Mouse (Mus musculus): ENCODE data around the gene Psmc6. TPM values are rescaled to one million over a fixed set of nuclear protein-coding genes. Genes with fewer than 3 reads are reported as not detected.

Gene Psmc6
- polyA plus RNA-seq (2015; fragmentation: Nextera tagmentation; extraction: Ambion mirVana): 153 and 164 TPM in 2 replicates

- peak within 1 kb of the TSS; percentile 89 for H3K27ac ChIP-seq
- no peaks in the 10 kb centered on the region for H3K9me3 ChIP-seq (replicated peaks)
- peak within 1 kb of the TSS; percentile 94 for H3K4me3 ChIP-seq (replicated peaks)
- peaks cover 9% of the 10 kb centered on the region for H3K4me1 ChIP-seq
- H3K36me3 ChIP-seq: peaks cover 34% of the 10 kb centered on the region
- under 1% methylated on average over 44 of the region's 44 CpGs for WGBS
- peak within 1 kb of the TSS; percentile 64 for H3K4me2 ChIP-seq
- ATAC-seq (replicated peaks; ENCODE audit: low FRiP score): peak; percentile 98
- peak within 1 kb of the TSS; percentile 96 for H3K9ac ChIP-seq
- H3K27me3 ChIP-seq: no peaks in the 10 kb centered on the region
Measured at GRCm38 (mm10) chr14:45329589-45330181, at the start of gene Psmc6. Psmc6 (plus strand) TSS chr14:45329788.

GRCm38 (mm10) chr14:45282066-45282465, 47.5 kb upstream of the Psmc6 start:
- H3K27ac ChIP-seq: no peak overlapping the region
- H3K9me3 ChIP-seq (replicated peaks): no peaks in the 10 kb centered on the region
- H3K36me3 ChIP-seq: peaks cover 9% of the 10 kb centered on the region
- H3K27me3 ChIP-seq: no peaks in the 10 kb centered on the region
- H3K9ac ChIP-seq: no peak overlapping the region
- H3K4me3 ChIP-seq (replicated peaks): no peak overlapping the region
- H3K4me1 ChIP-seq: no peaks in the 10 kb centered on the region
- WGBS: 81% methylated on average over 3 of the region's 3 CpGs
- H3K4me2 ChIP-seq: no peak overlapping the region
- ATAC-seq (replicated peaks; ENCODE audit: low FRiP score): no peak

GRCm38 (mm10) chr14:45291608-45292007, 38.0 kb upstream of the Psmc6 start:
- 82% methylated on average over 4 of the region's 4 CpGs for WGBS
- no peak overlapping the region for H3K27ac ChIP-seq
- no peak overlapping the region for H3K4me2 ChIP-seq
- no peaks in the 10 kb centered on the region for H3K4me1 ChIP-seq
- peaks cover 29% of the 10 kb centered on the region for H3K36me3 ChIP-seq
- no peak for ATAC-seq (replicated peaks; ENCODE audit: low FRiP score)
- H3K27me3 ChIP-seq: no peaks in the 10 kb centered on the region
- H3K9ac ChIP-seq: no peak overlapping the region
- no peaks in the 10 kb centered on the region for H3K9me3 ChIP-seq (replicated peaks)
- no peak overlapping the region for H3K4me3 ChIP-seq (replicated peaks)

- Histone ChIP-seq H3K9me3 (replicated peaks) (no peaks in the 10 kb centered on the region), H3K27me3 (no peaks in the 10 kb centered on the region), H3K4me2 (no peak overlapping the region), H3K9ac (no peak overlapping the region), H3K27ac (no peak overlapping the region), H3K36me3 (peaks cover 49% of the 10 kb centered on the region), H3K4me1 (no peaks in the 10 kb centered on the region), H3K4me3 (replicated peaks) (no peak overlapping the region)
- ATAC-seq (replicated peaks; ENCODE audit: low FRiP score): no peak
- 77% methylated on average over 4 of the region's 4 CpGs for WGBS
Measured at GRCm38 (mm10) chr14:45303939-45304338, 25.6 kb upstream of the Psmc6 start.

- H3K4me2 ChIP-seq: no peak overlapping the region
- peaks cover 44% of the 10 kb centered on the region for H3K36me3 ChIP-seq
- WGBS: 80% methylated on average over 4 of the region's 4 CpGs
Measured at GRCm38 (mm10) chr14:45304389-45304788, 25.2 kb upstream of the Psmc6 start.

GRCm38 (mm10) chr14:45305852-45306251, 23.7 kb upstream of the Psmc6 start:
- H3K36me3 ChIP-seq: peaks cover 30% of the 10 kb centered on the region; the same call in 1 of the 2 replicates
- no peak for ATAC-seq (replicated peaks; ENCODE audit: low FRiP score)
- no peak overlapping the region for H3K27ac ChIP-seq
- no peak overlapping the region for H3K4me3 ChIP-seq (replicated peaks)
- no peaks in the 10 kb centered on the region for H3K4me1 ChIP-seq
- H3K9me3 ChIP-seq (replicated peaks): no peaks in the 10 kb centered on the region
- no peak overlapping the region for H3K9ac ChIP-seq
- no peak overlapping the region for H3K4me2 ChIP-seq
- 86% methylated on average over 5 of the region's 5 CpGs for WGBS
- H3K27me3 ChIP-seq: no peaks in the 10 kb centered on the region

More at GRCm38 (mm10) chr14:45304389-45304788, 25.2 kb upstream of the Psmc6 start:
- no peak for ATAC-seq (replicated peaks; ENCODE audit: low FRiP score)
- H3K27ac ChIP-seq: no peak overlapping the region
- no peaks in the 10 kb centered on the region for H3K27me3 ChIP-seq
- H3K4me1 ChIP-seq: no peaks in the 10 kb centered on the region
- no peak overlapping the region for H3K4me3 ChIP-seq (replicated peaks)
- H3K9ac ChIP-seq: no peak overlapping the region
- H3K9me3 ChIP-seq (replicated peaks): no peaks in the 10 kb centered on the region

- no peaks in the 10 kb centered on the region for H3K9me3 ChIP-seq (replicated peaks)
- H3K36me3 ChIP-seq: peaks cover 14% of the 10 kb centered on the region; the same call in 1 of the 2 replicates
- no peak overlapping the region for H3K9ac ChIP-seq
- H3K4me1 ChIP-seq: no peaks in the 10 kb centered on the region
- no peak for ATAC-seq (replicated peaks; ENCODE audit: low FRiP score)
- H3K4me2 ChIP-seq: no peak overlapping the region
- no peaks in the 10 kb centered on the region for H3K27me3 ChIP-seq
- 83% methylated on average over 8 of the region's 8 CpGs for WGBS
- H3K4me3 ChIP-seq (replicated peaks): no peak overlapping the region
- no peak overlapping the region for H3K27ac ChIP-seq
Measured at GRCm38 (mm10) chr14:45307630-45308328, 21.8 kb upstream of the Psmc6 start.

GRCm38 (mm10) chr14:45309646-45310045, 19.9 kb upstream of the Psmc6 start:
- no peaks in the 10 kb centered on the region for H3K9me3 ChIP-seq (replicated peaks)
- no peak; the same call in 1 of the 2 replicates for ATAC-seq (replicated peaks; ENCODE audit: low FRiP score)
- no peak overlapping the region for H3K4me3 ChIP-seq (replicated peaks)
- H3K9ac ChIP-seq: no peak overlapping the region
- H3K27ac ChIP-seq: no peak overlapping the region
- H3K36me3 ChIP-seq: peaks cover 4% of the 10 kb centered on the region; the same call in 1 of the 2 replicates
- 90% methylated on average over 13 of the region's 13 CpGs for WGBS
- H3K4me2 ChIP-seq: no peak overlapping the region
- H3K4me1 ChIP-seq: peaks cover 2% of the 10 kb centered on the region; the same call in 1 of the 2 replicates
- H3K27me3 ChIP-seq: no peaks in the 10 kb centered on the region

GRCm38 (mm10) chr14:45310101-45310500, 19.5 kb upstream of the Psmc6 start:
- Histone ChIP-seq H3K9ac (no peak overlapping the region), H3K9me3 (replicated peaks) (no peaks in the 10 kb centered on the region), H3K4me3 (replicated peaks) (no peak overlapping the region), H3K4me1 (peaks cover 3% of the 10 kb centered on the region; the same call in 1 of the 2 replicates), H3K27ac (no peak overlapping the region), H3K36me3 (peaks cover 1% of the 10 kb centered on the region; the same call in 1 of the 2 replicates), H3K27me3 (no peaks in the 10 kb centered on the region), H3K4me2 (no peak overlapping the region)
- no peak for ATAC-seq (replicated peaks; ENCODE audit: low FRiP score)
- 90% methylated on average over 14 of the region's 14 CpGs for WGBS

- Histone ChIP-seq H3K27ac (no peak overlapping the region), H3K9me3 (replicated peaks) (no peaks in the 10 kb centered on the region), H3K4me1 (peaks cover 19% of the 10 kb centered on the region), H3K4me3 (replicated peaks) (peak overlapping the region; percentile 83), H3K36me3 (no peaks in the 10 kb centered on the region), H3K9ac (peak overlapping the region; percentile 90; the same call in 1 of the 2 replicates), H3K27me3 (no peaks in the 10 kb centered on the region), H3K4me2 (peak overlapping the region; percentile 74)
- 75% methylated on average over 5 of the region's 5 CpGs for WGBS
- ATAC-seq (replicated peaks; ENCODE audit: low FRiP score): no peak
Measured at GRCm38 (mm10) chr14:45316927-45317326, 12.7 kb upstream of the Psmc6 start.

GRCm38 (mm10) chr14:45317921-45318411, 11.6 kb upstream of the Psmc6 start:
- Histone ChIP-seq H3K9ac (peak overlapping the region; percentile 90), H3K4me2 (peak overlapping the region; percentile 74), H3K4me1 (peaks cover 19% of the 10 kb centered on the region), H3K27ac (peak overlapping the region; percentile 93), H3K36me3 (no peaks in the 10 kb centered on the region), H3K9me3 (replicated peaks) (no peaks in the 10 kb centered on the region), H3K4me3 (replicated peaks) (peak overlapping the region; percentile 83), H3K27me3 (no peaks in the 10 kb centered on the region)
- peak; percentile 82 for ATAC-seq (replicated peaks; ENCODE audit: low FRiP score)
- WGBS: under 1% methylated on average over 38 of the region's 38 CpGs
